Mouse (Mus musculus): ENCODE data around the gene Acat2. TPM values are rescaled to one million over a fixed set of nuclear protein-coding genes. Genes with fewer than 3 reads are reported as not detected.

The Acat2 gene
- polyA plus RNA-seq (2014; fragmentation: Illumina TruSeq; extraction: RNeasy Lipid Tissue Mini Kit (QIAGEN cat#74804); ENCODE audit: low read depth, low replicate concordance), result 29.1 TPM

GRCm38 (mm10) chr17:12960331-12960873, at the start of gene Acat2:
Gene Acat2, minus strand, starts transcription at chr17:12960747.

GRCm38 (mm10) chr17:13006546-13006945, 46.0 kb upstream of the Acat2 start, which contains the start of gene Sod2:
Gene Sod2, plus strand, starts transcription at chr17:13006846.

GRCm38 (mm10) chr17:12994069-12994468, 33.5 kb upstream of the Acat2 start, which contains the start of gene Wtap:
Gene Wtap, minus strand, starts transcription at chr17:12994169.

GRCm38 (mm10) chr17:12940151-12940805, 20.3 kb downstream of the Acat2 start, which contains the start of gene Acat3:
Gene Acat3, minus strand, starts transcription at chr17:12940600.

GRCm38 (mm10) chr17:12915881-12916583, 44.5 kb downstream of the Acat2 start, which contains the start of gene Mrpl18:
Gene Mrpl18, minus strand, starts transcription at chr17:12916345.

GRCm38 (mm10) chr17:12915488-12915880, 45.1 kb downstream of the Acat2 start, which contains the start of gene Tcp1:
Gene Tcp1, plus strand, starts transcription at chr17:12915701.

GRCm38 (mm10) chr17:12909361-12910280, 50.9 kb downstream of the Acat2 start, which contains the start of gene Pnldc1:
Gene Pnldc1, minus strand, starts transcription at chr17:12910230.

Other genes starting within 250 kb of the Acat2 start
- 16.6 TPM for gene Igf2r, start 191.1 kb downstream of the Acat2 start, polyA plus RNA-seq (2014; fragmentation: Illumina TruSeq; extraction: RNeasy Lipid Tissue Mini Kit (QIAGEN cat#74804); ENCODE audit: low read depth, low replicate concordance)
- not detected for gene Mas1, start 92.6 kb downstream of the Acat2 start, polyA plus RNA-seq (2014; fragmentation: Illumina TruSeq; extraction: RNeasy Lipid Tissue Mini Kit (QIAGEN cat#74804); ENCODE audit: low read depth, low replicate concordance)
- not detected for gene Mrgprh, start 84.7 kb downstream of the Acat2 start, polyA plus RNA-seq (2014; fragmentation: Illumina TruSeq; extraction: RNeasy Lipid Tissue Mini Kit (QIAGEN cat#74804); ENCODE audit: low read depth, low replicate concordance)
- gene Pnldc1, start 50.5 kb downstream of the Acat2 start, polyA plus RNA-seq (2014; fragmentation: Illumina TruSeq; extraction: RNeasy Lipid Tissue Mini Kit (QIAGEN cat#74804); ENCODE audit: low read depth, low replicate concordance), result not detected
- gene Tcp1, start 45.0 kb downstream of the Acat2 start, polyA plus RNA-seq (2014; fragmentation: Illumina TruSeq; extraction: RNeasy Lipid Tissue Mini Kit (QIAGEN cat#74804); ENCODE audit: low read depth, low replicate concordance), result 398 TPM
- gene Mrpl18, start 44.4 kb downstream of the Acat2 start, polyA plus RNA-seq (2014; fragmentation: Illumina TruSeq; extraction: RNeasy Lipid Tissue Mini Kit (QIAGEN cat#74804); ENCODE audit: low read depth, low replicate concordance), result 98.0 TPM
- gene Acat3, start 20.1 kb downstream of the Acat2 start, polyA plus RNA-seq (2014; fragmentation: Illumina TruSeq; extraction: RNeasy Lipid Tissue Mini Kit (QIAGEN cat#74804); ENCODE audit: low read depth, low replicate concordance), result not detected
- 194 TPM for gene Wtap, start 33.4 kb upstream of the Acat2 start, polyA plus RNA-seq (2014; fragmentation: Illumina TruSeq; extraction: RNeasy Lipid Tissue Mini Kit (QIAGEN cat#74804); ENCODE audit: low read depth, low replicate concordance)
- gene Sod2, start 46.1 kb upstream of the Acat2 start, polyA plus RNA-seq (2014; fragmentation: Illumina TruSeq; extraction: RNeasy Lipid Tissue Mini Kit (QIAGEN cat#74804); ENCODE audit: low read depth, low replicate concordance), result 86.8 TPM
- gene Gpr31b, start 91.5 kb upstream of the Acat2 start, polyA plus RNA-seq (2014; fragmentation: Illumina TruSeq; extraction: RNeasy Lipid Tissue Mini Kit (QIAGEN cat#74804); ENCODE audit: low read depth, low replicate concordance), result not detected
- gene Tcp10b, start 100.4 kb upstream of the Acat2 start, polyA plus RNA-seq (2014; fragmentation: Illumina TruSeq; extraction: RNeasy Lipid Tissue Mini Kit (QIAGEN cat#74804); ENCODE audit: low read depth, low replicate concordance), result 0.25 TPM
- not detected for gene Unc93a, start 171.1 kb upstream of the Acat2 start, polyA plus RNA-seq (2014; fragmentation: Illumina TruSeq; extraction: RNeasy Lipid Tissue Mini Kit (QIAGEN cat#74804); ENCODE audit: low read depth, low replicate concordance)